Mouse (Mus musculus) intestine, postnatal 0 days (tissue): ENCODE measurements around the gene Srbd1. TPM values are rescaled to one million over a fixed set of nuclear protein-coding genes. Genes with fewer than 3 reads are reported as not detected.

Experiments
- ATAC-seq: fragments of 200-750 bp; cut with Nextera tagmentation; 2 replicates; pipeline ENCODE4 v1.8.0; 2017; ENCODE audit warnings: mild to moderate bottlenecking, moderate TSS enrichment, moderate library complexity
- H3K27ac ChIP-seq: fragments of 300-500 bp; sonication (generic); 2 replicates; pipeline ENCODE4 v1.5.1; 2014; ENCODE audit warnings: mild to moderate bottlenecking, low read depth, low read length, moderate library complexity
- H3K27me3 ChIP-seq: fragments of 300-500 bp; sonication (generic); replicated peaks from 2 replicates; pipeline ENCODE4 v1.6.1; 2014; ENCODE audit warnings: low read length, mixed read lengths; ENCODE audit not compliant: control insufficient read depth, insufficient read depth
- H3K36me3 ChIP-seq: fragments of 300-500 bp; sonication (generic); 2 replicates; pipeline ENCODE4 v1.6.1; 2014; ENCODE audit warnings: mild to moderate bottlenecking, moderate library complexity; ENCODE audit not compliant: control insufficient read depth, insufficient read depth
- H3K4me1 ChIP-seq: fragments of 300-500 bp; sonication (generic); replicated peaks from 2 replicates; pipeline ENCODE4 v1.6.1; 2014; ENCODE audit warnings: antibody characterized with exemption, low read length, mixed read lengths; ENCODE audit not compliant: control insufficient read depth, insufficient read depth
- H3K4me2 ChIP-seq: fragments of 300-500 bp; sonication (generic); replicated peaks from 2 replicates; pipeline ENCODE4 v1.6.1; 2014; ENCODE audit warnings: low read depth, mild to moderate bottlenecking, moderate library complexity
- H3K4me3 ChIP-seq: fragments of 300-500 bp; sonication (generic); 2 replicates; pipeline ENCODE4 v1.5.1; 2014; ENCODE audit warnings: low read depth, low read length
- H3K9ac ChIP-seq: fragments of 300-500 bp; sonication (generic); 2 replicates; pipeline ENCODE4 v1.6.1; 2014; ENCODE audit warnings: mild to moderate bottlenecking, low read depth, low read length
- H3K9me3 ChIP-seq: fragments of 300-500 bp; sonication (generic); 2 replicates; pipeline ENCODE4 v1.6.1; 2016; ENCODE audit warnings: mixed run types; ENCODE audit not compliant: control insufficient read depth
- CTCF ChIP-seq: sonication (generic); IDR thresholded peaks from 2 replicates; pipeline ENCODE4 v1.5.1; 2016; ENCODE audit warnings: low read depth, mild to moderate bottlenecking, control low read depth, antibody characterized with exemption, moderate library complexity
- WGBS: fragments of 180-500 bp; shearing (Covaris S2); extraction: QIAGEN DNeasy Blood & Tissue Kit; methylation state at CpG from one replicate; pipeline ENCODE4 v1.1.7; 2014; 5-methylcytosine and 5-hydroxymethylcytosine counted together
- polyA plus RNA-seq: library from polyadenylated mRNA; unstranded; fragments of >200 nt; fragmentation: Nextera tagmentation; extraction: Ambion mirVana; gene quantifications from 2 replicates; pipeline ENCODE4 v1.2.1, GENCODE M21; 2015

Srbd1 gene
- polyA plus RNA-seq, 1 experiment from 2014 or later = 3.6 TPM

GRCm38 (mm10) chr17:86089893-86090588 is 54.9 kb downstream of the Srbd1 start:
- H3K4me3 ChIP-seq = no peak overlapping the region
- H3K9me3 ChIP-seq = no peaks in the 10 kb centered on the region
- no peaks in the 10 kb centered on the region for H3K27me3 ChIP-seq
- no peak for ATAC-seq
- no peak for TF ChIP-seq CTCF
- H3K27ac ChIP-seq = no peak overlapping the region
- no peaks in the 10 kb centered on the region for H3K4me1 ChIP-seq
- H3K4me2 ChIP-seq = no peak overlapping the region
- no peak overlapping the region for H3K9ac ChIP-seq
- 78% methylated on average over 9 of the region's 9 CpGs for WGBS
- no peaks in the 10 kb centered on the region; the same call in 1 of the 2 replicates for H3K36me3 ChIP-seq

GRCm38 (mm10) chr17:86087922-86088321 is 57.1 kb downstream of the Srbd1 start:
- Histone ChIP-seq H3K27me3 (no peaks in the 10 kb centered on the region), H3K9me3 (no peaks in the 10 kb centered on the region), H3K36me3 (no peaks in the 10 kb centered on the region), H3K27ac (no peak overlapping the region), H3K9ac (no peak overlapping the region), H3K4me3 (no peak overlapping the region), H3K4me1 (no peaks in the 10 kb centered on the region), H3K4me2 (no peak overlapping the region)
- no peak for TF ChIP-seq CTCF
- 85% methylated on average over 9 of the region's 9 CpGs for whole genome bisulfite sequencing
- no peak for ATAC-seq

GRCm38 (mm10) chr17:86086191-86086590 is 58.8 kb downstream of the Srbd1 start:
- TF ChIP-seq CTCF = no peak
- Histone ChIP-seq H3K4me2 (no peak overlapping the region), H3K27ac (no peak overlapping the region), H3K27me3 (no peaks in the 10 kb centered on the region), H3K4me1 (no peaks in the 10 kb centered on the region), H3K9me3 (no peaks in the 10 kb centered on the region), H3K9ac (no peak overlapping the region), H3K4me3 (no peak overlapping the region), H3K36me3 (no peaks in the 10 kb centered on the region)
- no peak for ATAC-seq
- WGBS = 68% methylated on average over 4 of the region's 4 CpGs

- no peak for ATAC-seq
- no peaks in the 10 kb centered on the region for H3K4me1 ChIP-seq
- H3K9me3 ChIP-seq = no peaks in the 10 kb centered on the region
- H3K27ac ChIP-seq = no peak overlapping the region
- no peak overlapping the region for H3K4me3 ChIP-seq
- no peaks in the 10 kb centered on the region for H3K27me3 ChIP-seq
- H3K4me2 ChIP-seq = no peak overlapping the region
- no peak overlapping the region for H3K9ac ChIP-seq
- WGBS = 56% methylated on average over 7 of the region's 7 CpGs
- TF ChIP-seq CTCF = no peak
- H3K36me3 ChIP-seq = no peaks in the 10 kb centered on the region; the same call in 1 of the 2 replicates
Measured at GRCm38 (mm10) chr17:86083207-86083606, 61.8 kb downstream of the Srbd1 start.

GRCm38 (mm10) chr17:86078060-86078459 is 66.9 kb downstream of the Srbd1 start:
- Histone ChIP-seq H3K4me1 (no peaks in the 10 kb centered on the region), H3K9me3 (no peaks in the 10 kb centered on the region), H3K27me3 (no peaks in the 10 kb centered on the region), H3K36me3 (no peaks in the 10 kb centered on the region; the same call in 1 of the 2 replicates), H3K4me2 (no peak overlapping the region), H3K27ac (no peak overlapping the region), H3K4me3 (no peak overlapping the region), H3K9ac (no peak overlapping the region)
- no peak for ATAC-seq
- WGBS = 88% methylated on average over 11 of the region's 11 CpGs
- TF ChIP-seq CTCF = no peak

GRCm38 (mm10) chr17:86067444-86067843 is 77.5 kb downstream of the Srbd1 start:
- Histone ChIP-seq H3K27me3 (no peaks in the 10 kb centered on the region), H3K9ac (no peak overlapping the region), H3K4me2 (no peak overlapping the region), H3K4me1 (no peaks in the 10 kb centered on the region), H3K36me3 (no peaks in the 10 kb centered on the region), H3K27ac (no peak overlapping the region), H3K9me3 (no peaks in the 10 kb centered on the region), H3K4me3 (no peak overlapping the region)
- WGBS = 91% methylated on average over 3 of the region's 3 CpGs
- no peak for ATAC-seq
- no peak for TF ChIP-seq CTCF

- ATAC-seq = no peak
- 85% methylated on average over 6 of the region's 7 CpGs for WGBS
- Histone ChIP-seq H3K27me3 (no peaks in the 10 kb centered on the region), H3K4me2 (no peak overlapping the region), H3K9me3 (no peaks in the 10 kb centered on the region), H3K4me1 (no peaks in the 10 kb centered on the region), H3K36me3 (no peaks in the 10 kb centered on the region), H3K27ac (no peak overlapping the region), H3K9ac (no peak overlapping the region), H3K4me3 (no peak overlapping the region)
- no peak for TF ChIP-seq CTCF
Measured at GRCm38 (mm10) chr17:86065833-86066232, 79.1 kb downstream of the Srbd1 start.
